Mouse (Mus musculus): Measurements from ENCODE around the gene Tceanc. TPM values are rescaled to one million over a fixed set of nuclear protein-coding genes. Genes with fewer than 3 reads are reported as not detected.
A peak's percentile ranks its signal among the peaks of the same experiment; 100 is the strongest.
"Not testable (repeated sequence)": the region's sequence is repeated elsewhere in the genome, so short reads cannot be mapped to it uniquely, and the experiment has no call there.

The Tceanc gene
- total RNA-seq (2014; fragmentation: Nextera tagmentation) (5.6 and 5.8 TPM in 2 replicates), total RNA-seq (2017) (4.0 and 8.0 TPM in 2 replicates)

- no peak for ATAC-seq (replicated peaks; ENCODE audit: poor library complexity, severe bottlenecking)
Measured at GRCm38 (mm10) chrX:166518345-166518744, at the start of gene Tceanc. Gene Tceanc (minus strand): TSS chrX:166518567.

GRCm38 (mm10) chrX:166565983-166566382, 47.6 kb upstream of the Tceanc start:
- no peak for ATAC-seq (replicated peaks; ENCODE audit: poor library complexity, severe bottlenecking)

- no peak for ATAC-seq (replicated peaks; ENCODE audit: poor library complexity, severe bottlenecking)
Measured at GRCm38 (mm10) chrX:166565401-166565800, 47.0 kb upstream of the Tceanc start.

GRCm38 (mm10) chrX:166564900-166565299, 46.5 kb upstream of the Tceanc start:
- no peak for ATAC-seq (replicated peaks; ENCODE audit: poor library complexity, severe bottlenecking)

- ATAC-seq (replicated peaks; ENCODE audit: poor library complexity, severe bottlenecking), result no peak
Measured at GRCm38 (mm10) chrX:166559333-166559732, 41.0 kb upstream of the Tceanc start.

- ATAC-seq (replicated peaks; ENCODE audit: poor library complexity, severe bottlenecking), result no peak
Measured at GRCm38 (mm10) chrX:166552355-166552754, 34.0 kb upstream of the Tceanc start.

GRCm38 (mm10) chrX:166546495-166546894, 28.1 kb upstream of the Tceanc start:
- ATAC-seq (replicated peaks; ENCODE audit: poor library complexity, severe bottlenecking), result no peak

- no peak for ATAC-seq (replicated peaks; ENCODE audit: poor library complexity, severe bottlenecking)
Measured at GRCm38 (mm10) chrX:166535138-166535537, 16.8 kb upstream of the Tceanc start.

- ATAC-seq (replicated peaks; ENCODE audit: poor library complexity, severe bottlenecking), result no peak
Measured at GRCm38 (mm10) chrX:166533432-166533831, 15.1 kb upstream of the Tceanc start.

- no peak for ATAC-seq (replicated peaks; ENCODE audit: poor library complexity, severe bottlenecking)
Measured at GRCm38 (mm10) chrX:166531671-166532070, 13.3 kb upstream of the Tceanc start.

GRCm38 (mm10) chrX:166528126-166528525, 9.8 kb upstream of the Tceanc start:
- ATAC-seq (replicated peaks; ENCODE audit: poor library complexity, severe bottlenecking), result no peak

- no peak for ATAC-seq (replicated peaks; ENCODE audit: poor library complexity, severe bottlenecking)
Measured at GRCm38 (mm10) chrX:166525637-166526315, 7.4 kb upstream of the Tceanc start.

GRCm38 (mm10) chrX:166520782-166521181, 2.4 kb upstream of the Tceanc start:
- peak; percentile 87 for ATAC-seq (replicated peaks; ENCODE audit: poor library complexity, severe bottlenecking)

- no peak for ATAC-seq (replicated peaks; ENCODE audit: poor library complexity, severe bottlenecking)
Measured at GRCm38 (mm10) chrX:166516631-166517030, 1.7 kb downstream of the Tceanc start.

GRCm38 (mm10) chrX:166515923-166516322, 2.4 kb downstream of the Tceanc start:
- ATAC-seq (replicated peaks; ENCODE audit: poor library complexity, severe bottlenecking), result no peak

- ATAC-seq (replicated peaks; ENCODE audit: poor library complexity, severe bottlenecking), result not testable (repeated sequence)
Measured at GRCm38 (mm10) chrX:166514035-166514434, 4.3 kb downstream of the Tceanc start.

- ATAC-seq (replicated peaks; ENCODE audit: poor library complexity, severe bottlenecking), result no peak
Measured at GRCm38 (mm10) chrX:166512071-166512470, 6.3 kb downstream of the Tceanc start.

- ATAC-seq (replicated peaks; ENCODE audit: poor library complexity, severe bottlenecking), result no peak
Measured at GRCm38 (mm10) chrX:166511107-166511506, 7.3 kb downstream of the Tceanc start.

GRCm38 (mm10) chrX:166509761-166510738, 8.3 kb downstream of the Tceanc start:
- peak; percentile 95 for ATAC-seq (replicated peaks; ENCODE audit: poor library complexity, severe bottlenecking)

GRCm38 (mm10) chrX:166504421-166504820, 13.9 kb downstream of the Tceanc start:
- no peak for ATAC-seq (replicated peaks; ENCODE audit: poor library complexity, severe bottlenecking)

- ATAC-seq (replicated peaks; ENCODE audit: poor library complexity, severe bottlenecking), result peak; percentile 69
Measured at GRCm38 (mm10) chrX:166499496-166500190, 18.7 kb downstream of the Tceanc start.
